Mouse (Mus musculus) spleen, postnatal 4 days (tissue): Measurements from ENCODE around the gene Nrap.
"Not testable (repeated sequence)": the region's sequence is repeated elsewhere in the genome, so short reads cannot be mapped to it uniquely, and the experiment has no call there.

Experiments used
- DNase-seq, 2 experiments: peaks; one replicate each; pipeline ENCODE4 v3.0.0; 2022; ENCODE audit warnings: low spot score in 2 of 2

Nrap gene

DNA sequence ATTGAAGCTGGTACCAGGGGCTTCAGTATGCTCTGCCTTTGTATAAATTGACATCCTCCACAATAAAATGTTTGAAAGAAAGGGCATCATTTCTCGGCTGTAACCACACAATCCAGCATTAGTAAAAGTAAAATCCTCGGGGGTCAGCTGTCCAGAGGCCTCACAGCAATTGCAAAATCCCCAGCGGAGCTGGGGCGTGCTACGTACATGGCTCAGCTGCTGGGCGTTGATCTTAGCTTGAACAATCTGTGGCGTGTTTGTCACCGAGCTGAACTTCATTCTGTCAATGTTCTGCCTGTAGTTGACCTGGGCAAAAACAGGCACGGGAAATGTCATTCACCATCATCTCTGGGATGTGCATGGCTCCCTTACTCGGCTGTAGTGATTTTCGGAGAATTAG is 23.7 kb downstream of the Nrap start:
- DNase-seq = no peak

GRCm38 (mm10) chr19:56364563-56364962 is 25.3 kb downstream of the Nrap start:
- no peak for DNase-seq

- DNase-seq = no peak
These were observed 25.9 kb downstream of the Nrap start for GRCm38 (mm10) chr19:56363721-56364460.

DNA sequence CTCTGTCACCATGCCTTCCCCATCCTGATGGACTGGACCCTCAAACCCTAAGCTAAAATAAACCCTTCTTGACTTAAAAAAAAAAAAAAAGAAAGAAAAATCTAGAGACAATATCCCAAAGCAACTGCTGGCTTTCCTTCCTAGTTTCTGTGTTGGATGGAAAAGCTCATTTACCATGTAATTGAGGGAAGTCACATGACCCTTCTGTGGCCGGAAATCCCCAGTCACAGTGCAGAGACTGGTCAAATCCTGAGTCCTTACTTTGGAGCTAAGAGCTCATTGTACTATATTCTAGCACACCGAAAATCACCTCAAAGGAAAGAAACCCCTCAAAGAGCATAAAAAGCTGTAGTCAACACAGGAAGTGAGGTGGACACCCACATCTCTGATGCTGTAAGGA is 30.9 kb downstream of the Nrap start:
- no peak for DNase-seq

GRCm38 (mm10) chr19:56357374-56357708 is 32.5 kb downstream of the Nrap start:
- not testable (repeated sequence) for DNase-seq

DNA sequence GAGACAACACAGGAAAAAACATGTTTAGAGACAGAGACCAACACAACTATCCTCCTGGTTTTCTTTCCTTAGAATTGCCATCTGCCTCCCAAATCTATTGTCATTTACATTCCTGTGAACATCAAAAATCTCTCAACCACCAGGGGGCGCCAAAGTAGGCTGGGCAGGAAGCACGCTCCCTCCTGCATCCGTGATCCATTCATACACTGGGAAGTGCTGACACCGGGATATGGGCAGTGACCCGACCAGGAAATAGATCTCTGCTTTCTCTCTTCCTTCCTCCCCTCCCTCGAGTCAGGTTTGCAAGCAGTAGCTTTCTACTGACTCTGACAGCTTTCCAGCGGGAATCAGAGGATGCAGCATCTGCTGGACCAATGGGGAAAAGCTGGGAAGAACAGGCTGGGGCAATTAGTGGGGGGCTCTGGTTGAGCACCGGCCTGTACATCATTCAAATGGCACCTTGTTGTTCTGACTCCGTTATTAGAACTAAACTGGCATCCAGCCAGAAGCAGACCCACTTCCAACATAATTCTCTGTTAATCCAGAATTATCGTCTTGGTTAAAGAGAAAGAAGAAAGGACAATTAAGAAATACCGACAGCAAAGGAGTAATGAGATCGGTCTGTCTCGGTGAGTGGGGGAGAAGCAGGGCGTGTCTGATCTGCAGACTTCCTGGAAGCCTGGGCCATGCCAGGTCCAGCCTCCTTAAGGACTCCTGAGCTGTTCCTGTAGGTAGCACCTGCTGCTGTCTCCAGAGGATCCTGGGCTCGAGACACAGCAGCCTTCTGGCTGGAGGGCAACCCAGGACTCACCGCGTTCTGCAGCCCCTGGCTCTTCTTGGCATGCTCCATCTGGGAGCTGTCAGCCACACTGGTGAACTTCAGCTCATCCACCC is 33.1 kb downstream of the Nrap start:
- DNase-seq = peak; percentile 68 to 93

- peak in 1 of 2 experiments; percentile 51 for DNase-seq
These were observed 34.6 kb downstream of the Nrap start for GRCm38 (mm10) chr19:56355201-56355600.

- no peak for DNase-seq
These were observed 36.1 kb downstream of the Nrap start for GRCm38 (mm10) chr19:56353689-56354088.

DNA sequence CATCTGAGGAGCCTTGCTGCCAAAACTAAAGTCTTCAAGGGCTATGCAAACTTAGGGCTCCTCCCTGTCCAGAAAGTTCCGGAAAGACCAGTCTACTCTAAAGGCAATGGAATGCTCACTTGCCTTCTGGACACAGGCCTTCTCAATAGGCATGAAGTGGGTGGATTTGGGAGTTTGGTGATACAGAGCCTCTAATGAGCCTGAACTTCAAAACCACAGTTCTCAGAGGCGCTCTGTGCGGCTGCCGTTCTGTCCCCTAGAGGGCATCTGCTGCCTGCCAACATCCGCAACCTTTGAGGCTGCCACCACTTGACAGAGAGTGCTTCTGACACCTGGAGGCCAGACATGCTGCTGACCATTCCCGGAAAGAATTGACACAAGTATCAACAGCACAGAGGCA is 40.5 kb downstream of the Nrap start:
- DNase-seq = no peak

DNA sequence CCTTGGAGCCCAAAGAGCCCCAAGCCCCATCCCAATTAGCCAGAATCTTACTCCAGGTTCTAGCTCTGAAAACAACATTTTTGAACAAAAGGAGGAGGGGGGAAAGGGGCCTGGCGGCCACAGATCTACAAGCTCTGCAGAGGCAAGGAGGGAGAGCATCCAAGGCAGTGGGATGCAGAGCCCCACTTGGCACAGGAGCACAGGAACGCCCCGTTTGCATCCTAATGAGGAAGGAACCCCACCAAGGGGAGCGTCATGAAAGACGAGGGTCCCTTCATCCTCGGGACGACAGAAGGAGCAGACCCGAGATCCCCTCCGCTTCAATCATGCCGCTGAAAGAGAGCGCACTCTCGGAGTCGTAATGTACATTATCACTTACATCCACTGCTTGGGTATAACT is 43.1 kb downstream of the Nrap start:
- DNase-seq = no peak

DNA sequence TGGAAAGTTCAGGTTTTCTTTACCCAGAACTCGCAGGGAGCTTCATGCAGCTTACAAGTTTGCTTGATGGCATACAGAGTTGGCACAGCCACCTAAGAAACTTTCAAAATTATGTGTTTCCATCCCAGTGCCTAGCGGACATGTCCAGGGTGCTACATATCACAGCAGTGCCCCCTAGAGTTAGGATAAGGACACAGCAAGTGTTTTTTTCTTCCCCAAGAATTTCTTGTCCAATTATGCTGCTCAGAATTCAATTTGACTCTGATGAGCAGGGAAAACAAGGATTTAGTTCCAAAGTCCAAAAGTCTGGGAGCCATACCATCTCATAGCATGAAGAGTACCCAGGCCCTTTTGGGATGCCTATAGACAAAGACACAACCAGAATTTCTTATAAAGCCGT is 43.8 kb downstream of the Nrap start:
- no peak for DNase-seq

DNA sequence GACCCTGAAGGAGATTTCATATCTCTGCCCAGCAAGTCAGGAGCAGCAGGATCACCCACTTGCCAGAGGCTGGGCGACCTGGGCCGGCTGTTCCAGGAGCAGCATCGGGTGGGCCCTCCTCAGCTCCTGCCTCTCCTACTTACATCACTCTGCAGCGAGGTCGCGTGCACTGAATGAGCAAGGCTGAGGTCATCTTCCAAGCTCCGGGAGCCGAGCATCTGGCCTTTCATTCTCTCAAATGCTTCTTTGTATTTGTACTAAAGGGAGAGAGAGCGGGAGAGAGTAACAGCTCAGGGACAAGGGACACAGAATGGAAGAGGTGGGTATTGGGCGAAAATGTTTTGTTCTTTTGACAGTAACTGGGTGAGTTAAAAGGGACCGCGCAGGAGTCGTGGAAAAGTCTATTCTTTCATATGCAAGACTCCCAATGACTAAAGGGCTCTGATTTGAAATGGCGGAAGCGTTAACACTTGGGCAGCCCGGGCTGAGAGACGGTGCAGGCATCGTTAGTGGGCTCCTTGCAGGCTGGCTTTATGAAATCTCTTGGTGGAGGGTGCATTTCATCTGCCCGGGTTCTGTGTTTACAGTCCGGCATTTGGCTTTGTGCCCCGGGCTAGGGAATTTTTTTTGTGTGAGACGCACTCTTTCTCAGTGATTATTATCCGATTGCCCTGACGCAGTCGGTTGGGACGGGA is 45.8 kb downstream of the Nrap start:
- DNase-seq = no peak

- DNase-seq = no peak
These were observed 47.8 kb downstream of the Nrap start for GRCm38 (mm10) chr19:56342006-56342405.

DNA sequence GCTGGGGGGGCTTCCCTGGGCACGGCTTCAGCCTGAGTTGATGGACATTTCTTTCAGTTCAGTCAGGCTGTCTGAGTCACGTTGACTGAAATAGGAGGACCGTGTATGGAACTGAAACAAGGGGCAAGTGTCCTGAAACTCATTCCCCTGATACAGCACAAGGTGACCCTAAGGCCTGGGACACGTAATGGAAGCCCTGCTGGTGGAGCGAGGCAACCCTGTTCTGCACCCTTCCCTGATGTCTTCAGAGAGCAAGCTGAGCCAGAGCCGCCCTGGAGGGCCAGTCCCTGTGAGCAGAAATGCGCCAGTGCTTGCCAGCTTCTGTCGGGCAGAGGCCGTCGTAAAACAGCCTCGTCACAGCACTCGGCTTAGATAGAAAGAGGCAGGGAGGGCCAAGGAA is 53.0 kb downstream of the Nrap start:
- DNase-seq = no peak

GRCm38 (mm10) chr19:56336321-56336720 is 53.5 kb downstream of the Nrap start:
- DNase-seq = no peak

GRCm38 (mm10) chr19:56326243-56326855 is 63.5 kb downstream of the Nrap start:
- DNase-seq = no peak

DNA sequence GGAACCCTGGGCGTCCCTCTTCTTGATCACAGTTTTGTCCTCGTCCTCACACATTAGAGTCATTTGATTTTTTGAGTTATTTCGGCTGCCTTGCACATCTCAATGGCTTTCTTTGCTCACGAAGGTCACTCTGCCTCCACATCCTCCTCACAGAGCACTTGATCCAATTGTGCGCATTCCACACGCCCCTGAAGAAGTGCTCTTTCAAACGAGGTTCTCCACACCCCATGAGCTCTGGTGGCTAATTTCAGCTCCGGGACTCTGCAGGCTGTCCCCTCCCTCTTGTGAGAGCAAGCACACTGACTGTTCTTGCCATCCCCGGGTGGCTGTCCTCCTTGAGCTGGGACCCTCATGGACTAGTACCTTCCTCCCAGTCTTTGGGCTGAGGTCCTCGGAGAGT is 64.2 kb downstream of the Nrap start:
- no peak for DNase-seq

- no peak for DNase-seq
These were observed 68.4 kb downstream of the Nrap start for GRCm38 (mm10) chr19:56321303-56321920.

DNA sequence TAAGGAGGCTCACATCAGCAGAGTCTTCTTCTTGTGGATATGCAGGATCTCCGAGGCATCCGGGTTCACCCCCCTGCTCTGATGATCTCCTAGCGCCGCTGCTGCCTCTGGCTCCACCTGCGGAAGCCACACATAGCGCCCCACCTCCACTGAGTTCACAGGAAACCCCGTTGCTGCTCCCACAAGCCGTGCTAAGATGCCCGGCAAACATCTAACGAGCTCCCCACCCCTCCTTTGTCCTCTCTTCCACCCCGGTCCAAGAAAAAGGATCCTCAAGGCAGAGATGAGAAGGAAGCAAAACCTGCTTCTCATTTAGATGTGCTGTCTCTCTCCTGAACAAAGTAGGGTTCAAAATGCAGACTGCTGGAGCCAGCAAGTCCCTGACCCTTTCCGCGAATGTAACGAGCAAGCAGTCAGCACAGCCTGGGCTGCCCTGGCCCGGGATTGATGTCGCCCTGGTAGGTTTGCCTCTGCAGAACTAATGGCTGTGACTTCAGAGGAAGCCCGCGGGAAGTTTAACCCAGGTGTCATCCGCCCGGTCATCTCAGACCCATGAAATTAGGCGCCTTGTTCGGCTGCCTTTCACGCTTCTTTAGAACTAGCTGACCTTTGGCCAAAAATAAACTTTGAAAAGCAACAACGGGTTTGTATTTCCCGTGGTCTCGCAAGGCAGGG is 69.5 kb downstream of the Nrap start:
- DNase-seq = peak in 1 of 2 experiments; percentile 27

DNA sequence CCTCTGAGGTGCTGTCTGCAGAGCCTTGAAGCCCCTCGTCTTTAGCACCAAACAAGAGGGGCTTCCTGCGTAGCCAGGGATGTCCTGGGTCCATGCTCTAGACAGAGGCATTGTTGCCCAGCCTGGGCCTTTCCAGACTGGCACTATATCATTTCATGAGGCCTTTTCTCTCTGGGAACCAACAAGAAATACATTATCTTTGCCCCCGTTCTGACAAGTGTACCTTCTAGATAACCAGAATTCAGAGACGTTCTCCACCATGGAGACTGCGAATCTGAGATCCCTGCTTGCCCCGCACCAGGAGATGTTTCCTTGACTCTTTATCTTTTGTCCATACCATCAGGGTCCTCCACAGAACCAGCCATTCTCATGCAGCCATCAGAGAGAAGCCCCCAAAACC is 70.2 kb downstream of the Nrap start:
- no peak for DNase-seq

GRCm38 (mm10) chr19:56319219-56319618 is 70.6 kb downstream of the Nrap start:
- no peak for DNase-seq
